Mouse (Mus musculus) Muller cell, postnatal 12 days (primary cell): ENCODE measurements around the gene Fam78a.
A peak's percentile ranks its signal among the peaks of the same experiment; 100 is the strongest.

Source experiments
- DNase-seq: peaks from one replicate; pipeline ENCODE4 v3.0.0-alpha.2; 2015; ENCODE audit errors: inconsistent ontology term

Gene Fam78a

GRCm38 (mm10) chr2:32068811-32069607, 15.6 kb downstream of the Fam78a start:
- no peak for DNase-seq

DNA sequence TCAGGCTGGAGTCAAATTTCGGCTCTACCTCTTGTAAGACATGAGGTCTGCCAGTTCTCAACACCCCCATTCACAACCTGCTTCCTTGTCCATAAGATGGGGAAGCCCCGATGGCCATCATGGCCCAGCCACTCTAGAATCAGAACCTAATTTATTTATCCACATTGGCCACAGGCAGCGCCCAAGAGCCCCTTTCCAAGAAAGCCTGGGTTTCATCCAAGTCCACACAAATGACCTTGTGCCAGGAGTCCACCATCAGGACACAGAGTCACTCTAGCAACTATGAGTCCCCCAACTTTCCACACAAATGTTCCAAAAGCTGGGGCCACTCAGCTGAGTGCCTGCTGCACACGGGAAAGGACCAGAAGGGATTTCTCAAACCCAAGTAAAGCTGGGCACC, 18.7 kb downstream of the Fam78a start:
- no peak for DNase-seq

DNA sequence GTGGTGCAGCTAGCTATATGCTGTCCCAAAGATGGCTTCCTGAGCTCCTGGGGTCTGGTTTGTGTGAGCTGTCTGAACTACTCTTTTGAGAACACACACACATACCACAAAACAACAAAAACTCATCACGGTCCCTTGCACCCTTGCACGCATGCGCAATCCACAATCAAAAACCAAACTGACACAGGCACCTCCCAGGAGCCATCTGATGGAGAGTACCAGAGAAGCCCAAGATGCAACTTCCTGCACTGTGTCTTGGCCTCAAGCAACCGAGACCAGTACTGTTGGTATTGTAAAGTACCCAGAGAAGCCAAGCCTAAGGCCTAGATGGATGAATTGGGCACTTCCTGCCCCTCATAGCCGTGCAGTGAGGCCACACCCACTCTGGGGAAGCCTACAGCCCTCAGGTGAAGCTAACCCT, 19.3 kb downstream of the Fam78a start:
- DNase-seq: no peak

GRCm38 (mm10) chr2:32064913-32065312, 19.7 kb downstream of the Fam78a start:
- DNase-seq: no peak

GRCm38 (mm10) chr2:32063451-32064151, 21.1 kb downstream of the Fam78a start:
- DNase-seq: no peak

GRCm38 (mm10) chr2:32062626-32063410, 21.8 kb downstream of the Fam78a start:
- no peak for DNase-seq

GRCm38 (mm10) chr2:32061722-32062505, 22.7 kb downstream of the Fam78a start:
- no peak for DNase-seq

DNA sequence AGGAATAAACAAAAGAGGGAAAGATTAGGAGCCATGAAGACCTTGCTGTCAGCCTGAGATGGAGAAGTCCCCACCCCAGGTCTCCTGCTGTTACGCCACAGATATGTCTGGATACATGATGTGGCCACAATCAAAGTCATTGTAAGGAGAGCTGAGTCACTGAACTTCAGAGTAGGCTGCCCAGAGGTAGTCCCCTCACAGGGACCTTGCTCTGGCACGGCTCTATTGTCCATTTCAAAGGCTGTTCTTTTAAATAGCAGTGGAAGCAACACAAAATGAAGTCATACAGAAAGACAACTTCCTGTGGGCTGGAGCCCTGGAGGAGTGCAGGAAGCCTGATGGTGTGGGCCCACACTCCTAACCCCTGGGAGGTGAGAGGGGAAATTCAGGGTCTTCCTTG, 23.5 kb downstream of the Fam78a start:
- DNase-seq: peak; percentile 14

DNA sequence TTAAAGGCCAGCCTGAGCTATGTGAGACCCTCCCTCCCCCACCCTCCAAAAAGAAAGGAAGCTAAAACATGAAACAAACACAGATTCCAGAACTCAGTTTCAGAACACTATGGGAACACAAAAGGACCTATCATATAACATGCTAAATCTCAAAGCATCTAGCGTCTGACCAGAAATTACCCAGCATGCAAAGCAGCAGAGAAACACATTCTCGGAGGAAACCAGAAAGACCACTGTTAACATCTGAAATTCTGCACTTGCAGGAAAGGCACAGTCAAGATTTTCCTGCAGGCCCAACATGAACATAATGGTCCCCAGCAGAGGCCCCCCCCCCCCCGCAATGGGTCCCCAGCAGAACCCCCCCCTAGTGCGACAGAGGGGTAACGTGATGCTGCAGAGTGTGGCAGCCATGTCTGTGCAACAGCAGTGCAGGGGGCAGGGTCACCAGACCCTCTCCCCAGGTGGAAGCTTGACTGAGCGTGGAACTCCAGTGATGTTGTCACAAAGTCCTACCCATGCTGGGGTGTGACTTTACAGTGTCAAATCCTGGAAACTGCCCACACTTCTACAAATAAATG, 24.3 kb downstream of the Fam78a start:
- no peak for DNase-seq

DNA sequence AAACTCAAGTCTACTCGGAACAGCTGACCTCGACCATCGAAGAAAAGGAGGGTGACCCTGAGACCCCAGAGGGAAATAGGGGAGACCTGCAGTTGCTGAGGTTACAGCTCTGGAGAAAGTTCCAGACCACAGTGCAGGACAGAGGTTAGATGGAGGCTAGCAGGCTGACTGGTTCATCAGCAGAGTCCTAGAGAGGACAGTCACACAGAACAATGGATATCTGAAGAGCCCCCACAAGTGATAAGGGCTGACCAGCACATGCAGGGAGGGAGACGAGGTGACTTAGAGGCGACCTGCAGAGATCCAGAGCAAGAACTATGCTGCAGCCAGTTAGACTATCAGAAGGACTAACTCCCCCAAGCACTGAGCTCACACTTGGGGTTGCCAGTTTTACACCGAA, 25.0 kb downstream of the Fam78a start:
- no peak for DNase-seq

DNA sequence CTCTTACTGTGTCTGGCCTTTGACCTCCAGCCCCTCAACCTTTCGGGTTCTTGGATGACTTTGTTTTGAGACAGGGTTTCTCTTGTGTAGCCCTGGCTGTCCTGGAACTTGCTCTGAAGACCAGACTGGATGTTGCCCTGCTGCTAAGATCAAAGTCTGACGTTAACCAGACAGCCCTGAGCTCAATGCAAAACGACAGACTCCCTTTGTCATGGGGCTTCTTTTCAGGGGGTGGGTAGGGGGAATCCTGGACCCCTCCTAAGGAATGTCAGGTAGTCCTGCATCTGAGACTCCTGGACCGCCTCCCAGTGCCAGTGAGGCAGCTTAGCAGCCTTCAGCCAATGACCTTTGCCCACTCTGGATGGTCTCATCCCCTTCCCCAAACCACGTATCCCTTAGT, 25.9 kb downstream of the Fam78a start:
- DNase-seq: no peak

- no peak for DNase-seq
Observed at GRCm38 (mm10) chr2:32058241-32058640, 26.4 kb downstream of the Fam78a start.

DNA sequence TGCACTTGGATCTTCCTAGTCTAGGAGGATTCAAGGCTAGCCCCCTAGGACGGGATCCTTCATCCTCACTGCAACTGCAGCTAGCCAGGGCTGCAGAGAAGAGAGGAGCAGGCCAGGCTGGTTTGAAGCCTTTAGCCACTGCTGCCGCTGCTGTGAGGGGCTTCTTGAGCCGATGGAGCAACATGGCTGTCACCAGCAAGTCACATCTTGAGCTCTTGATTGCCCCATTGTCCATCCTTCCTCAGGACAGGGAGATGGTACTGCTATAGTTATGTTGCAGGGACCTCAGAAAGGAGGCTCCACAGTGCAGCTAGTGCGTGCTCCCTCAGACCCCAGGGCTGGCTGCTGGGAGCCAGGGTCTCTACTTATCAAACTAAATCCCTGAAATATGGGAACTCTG, 26.9 kb downstream of the Fam78a start:
- DNase-seq: no peak

GRCm38 (mm10) chr2:32057360-32057759, 27.3 kb downstream of the Fam78a start:
- DNase-seq: no peak

DNA sequence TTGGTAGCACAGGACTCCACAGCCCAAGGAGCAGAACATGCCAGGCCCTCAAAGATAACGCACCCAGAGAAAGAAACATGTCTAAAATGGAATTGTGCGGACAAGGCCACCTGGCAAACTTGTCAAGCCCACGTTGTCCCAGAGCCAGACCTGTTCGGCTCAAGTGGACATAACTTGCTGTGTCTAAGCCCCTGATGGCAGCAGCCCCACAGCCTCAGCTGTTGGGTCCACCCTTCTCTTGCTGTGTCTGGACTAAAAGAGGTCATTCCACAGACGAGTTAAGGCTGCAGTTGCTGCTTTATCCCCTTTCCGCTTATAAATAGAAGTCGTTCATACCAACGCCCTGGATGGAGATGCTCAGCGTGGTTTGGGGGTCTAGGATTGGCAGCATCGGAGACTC, 28.1 kb downstream of the Fam78a start:
- DNase-seq: no peak

DNA sequence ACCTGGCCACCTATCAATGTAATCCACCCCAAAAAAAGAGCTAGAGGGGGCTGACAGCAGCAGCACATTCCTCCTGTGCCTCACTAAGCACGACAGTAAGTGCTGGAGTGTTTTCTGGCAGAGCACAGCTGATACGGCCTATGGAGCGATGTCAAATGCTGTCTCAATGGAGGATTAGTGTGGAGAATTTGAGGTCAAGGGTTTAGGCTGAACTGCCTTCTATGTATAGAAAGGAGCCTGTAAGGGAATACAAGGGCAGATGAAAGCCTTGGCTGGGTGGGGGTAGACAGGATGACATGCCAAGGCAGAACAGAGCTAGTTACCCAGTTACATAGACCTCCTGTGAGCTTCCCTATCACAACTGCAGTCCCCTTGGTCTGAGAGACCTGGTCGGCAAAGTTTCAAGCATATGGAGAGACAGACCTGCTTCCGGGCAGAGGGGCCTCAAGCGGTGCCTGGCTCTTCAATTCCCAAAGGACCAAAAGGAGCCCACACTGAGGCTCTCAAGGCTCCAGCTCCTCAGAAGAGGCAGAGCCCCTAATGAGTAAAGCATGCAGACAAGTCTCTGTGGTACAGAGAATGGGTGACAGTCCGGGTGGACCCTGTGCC, 29.2 kb downstream of the Fam78a start:
- DNase-seq: no peak

DNA sequence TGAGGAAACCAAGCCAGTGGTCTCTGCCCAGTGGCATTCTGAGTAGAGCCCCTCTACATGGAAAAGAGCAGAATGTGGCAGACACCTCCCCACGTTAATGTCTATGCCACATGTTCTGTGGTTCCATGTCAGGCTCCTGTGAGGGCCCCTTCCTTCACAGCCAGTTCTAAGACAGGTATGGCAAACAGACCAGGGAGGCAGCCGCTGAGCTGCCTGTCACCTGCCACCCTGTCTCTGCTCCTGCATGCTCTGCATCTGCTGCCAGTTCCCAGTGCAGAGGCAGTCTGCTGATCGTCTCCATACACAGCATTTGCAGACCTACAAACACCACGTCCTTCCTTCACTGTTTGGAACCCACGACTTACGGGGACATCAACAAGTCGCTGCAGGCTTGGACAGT, 32.2 kb downstream of the Fam78a start:
- no peak for DNase-seq

DNA sequence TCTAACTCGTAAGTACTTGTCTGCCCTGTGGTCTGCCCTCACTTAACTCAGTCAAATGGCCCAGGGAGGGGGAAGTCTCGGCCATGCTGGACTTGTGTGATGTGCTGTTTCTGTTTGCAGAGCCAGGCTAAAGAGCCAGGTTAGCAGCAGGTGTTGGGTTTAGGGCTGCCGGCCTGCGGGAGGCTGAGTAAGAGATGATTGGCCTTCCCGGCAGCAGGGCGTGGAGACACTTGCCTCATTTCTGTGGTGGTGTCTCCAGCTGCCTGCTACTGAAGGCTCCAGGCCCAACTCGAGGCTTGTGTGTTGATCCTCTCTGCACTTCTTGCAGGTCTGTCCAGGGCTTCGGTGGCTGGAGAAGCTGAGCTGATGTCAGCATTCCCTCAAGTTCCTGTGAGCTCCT, 32.9 kb downstream of the Fam78a start:
- DNase-seq: no peak

DNA sequence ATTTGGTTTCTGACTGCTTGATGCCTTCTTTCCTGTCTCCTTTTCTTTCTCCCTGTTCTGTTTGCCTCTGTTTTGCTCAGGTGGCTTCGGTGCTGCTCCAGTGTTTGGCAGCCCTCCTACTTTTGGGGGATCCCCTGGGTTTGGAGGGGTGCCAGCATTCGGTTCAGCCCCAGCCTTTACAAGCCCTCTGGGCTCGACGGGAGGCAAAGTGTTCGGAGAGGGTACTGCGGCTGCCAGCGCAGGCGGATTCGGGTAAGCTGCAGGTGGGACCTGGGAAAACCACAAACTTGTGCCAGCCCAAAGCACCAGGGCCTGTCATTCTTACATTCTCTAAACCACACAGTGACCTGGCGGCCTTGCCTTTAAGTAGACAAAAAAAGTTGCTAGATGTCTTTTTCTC, 37.3 kb downstream of the Fam78a start:
- no peak for DNase-seq

DNA sequence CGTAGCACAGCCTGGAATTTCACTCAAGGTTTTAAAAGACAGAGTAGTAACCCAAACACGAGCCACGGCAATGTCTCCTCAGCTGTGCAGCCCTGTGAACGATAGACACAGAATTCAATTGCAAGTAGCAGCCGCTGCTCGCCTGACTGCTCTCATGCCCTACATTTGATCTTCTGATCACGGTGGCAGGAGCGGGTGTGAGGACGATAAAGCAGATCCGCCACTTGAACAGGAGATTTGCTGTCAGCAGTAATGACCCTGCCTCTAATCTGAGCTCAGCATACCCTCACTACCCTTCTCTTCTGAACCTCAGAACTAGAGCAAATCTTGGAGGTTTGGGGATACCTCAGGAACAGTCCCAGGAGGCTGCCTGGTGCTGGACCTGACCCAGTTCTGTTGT, 38.6 kb downstream of the Fam78a start:
- no peak for DNase-seq

GRCm38 (mm10) chr2:32045375-32045774, 39.3 kb downstream of the Fam78a start:
- DNase-seq: no peak
